Mouse (Mus musculus) midbrain, embryonic 10.5 days (tissue): ENCODE measurements around the gene Atf7. TPM values are rescaled to one million over a fixed set of nuclear protein-coding genes. Genes with fewer than 3 reads are reported as not detected.
"Not testable (repeated sequence)": the region's sequence is repeated elsewhere in the genome, so short reads cannot be mapped to it uniquely, and the experiment has no call there.

Experiments used
- DNase-seq: peaks from one replicate; pipeline ENCODE4 v3.0.0-alpha.2; 2017; ENCODE audit warnings: low spot score
- H3K27ac ChIP-seq: fragments of 300-500 bp; sonication (generic); replicated peaks from 2 replicates; pipeline ENCODE4 v1.5.1; 2016; ENCODE audit warnings: mild to moderate bottlenecking
- H3K27me3 ChIP-seq: fragments of 300-500 bp; sonication (generic); 2 replicates; pipeline ENCODE4 v1.6.1; 2016; ENCODE audit warnings: low read depth, mild to moderate bottlenecking; ENCODE audit not compliant: poor library complexity, severe bottlenecking
- H3K36me3 ChIP-seq: fragments of 300-500 bp; sonication (generic); 2 replicates; pipeline ENCODE4 v1.6.1; 2016; ENCODE audit warnings: mild to moderate bottlenecking, moderate library complexity
- H3K4me1 ChIP-seq: fragments of 300-500 bp; sonication (generic); 2 replicates; pipeline ENCODE4 v1.6.1; 2016
- H3K4me3 ChIP-seq: fragments of 300-500 bp; sonication (generic); 2 replicates; pipeline ENCODE4 v1.5.1; 2016; ENCODE audit warnings: mild to moderate bottlenecking, moderate library complexity
- H3K9me3 ChIP-seq: fragments of 300-500 bp; sonication (generic); replicated peaks from 2 replicates; pipeline ENCODE4 v1.6.1; 2016; ENCODE audit warnings: mild to moderate bottlenecking
- WGBS: fragments of 180-500 bp; shearing (Covaris S2); methylation state at CpG from one replicate; pipeline ENCODE4 v1.1.7; 2016; 5-methylcytosine and 5-hydroxymethylcytosine counted together
- polyA plus RNA-seq: library from polyadenylated mRNA; unstranded; fragments of >200 nt; fragmentation: Nextera tagmentation; extraction: Ambion mirVana; gene quantifications from 2 replicates; pipeline ENCODE4 v1.2.1, GENCODE M21; 2016

The Atf7 gene
- 14.9 and 21.8 TPM in 2 replicates for polyA plus RNA-seq

DNA sequence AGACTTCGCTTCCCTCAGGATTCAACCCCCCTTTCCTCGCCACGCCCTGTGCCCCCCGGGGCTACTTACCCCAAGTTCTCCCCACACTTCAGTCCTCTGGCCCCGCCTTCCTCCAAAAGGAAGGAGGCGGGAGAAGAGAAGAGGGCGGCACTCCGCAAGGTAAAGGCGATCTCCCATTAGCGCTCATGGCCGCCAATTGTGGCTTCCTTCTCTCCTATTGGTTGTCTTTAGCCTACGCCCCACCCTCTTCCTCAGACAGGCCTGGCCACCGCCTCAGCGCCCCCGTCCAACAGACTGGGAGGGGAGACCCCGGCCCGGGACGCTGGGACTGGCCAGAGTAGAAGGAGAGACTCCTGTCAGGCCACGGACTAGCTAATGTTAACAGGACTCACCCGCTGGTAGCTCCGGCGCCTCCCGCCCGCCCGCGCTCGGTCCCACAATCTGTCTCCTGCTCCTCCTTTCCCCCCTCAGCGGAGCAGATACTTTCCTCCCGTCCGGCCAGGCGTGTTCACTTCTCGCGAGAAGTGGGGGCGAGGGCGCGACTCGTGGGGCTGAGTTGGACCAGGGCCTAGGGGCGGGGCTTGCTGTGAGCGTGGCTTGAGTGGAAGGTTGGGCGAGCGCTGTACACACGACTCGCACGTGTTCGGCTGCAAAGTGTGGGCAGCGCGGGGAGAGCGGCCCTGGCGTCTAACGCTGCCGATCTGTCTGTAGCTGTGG lies at the start of gene Atf7, which contains the start of gene Gm28047:
Atf7 (minus strand) TSS at position 495 of the 717 bp plus-strand sequence.
Gm28047 (minus strand) TSS at position 98 of the 717 bp plus-strand sequence.
- H3K4me3 ChIP-seq = peak within 1 kb of the TSS; percentile 76
- WGBS = under 1% methylated on average over 51 of the region's 51 CpGs

GRCm38 (mm10) chr15:102673548-102673947 lies 48.3 kb upstream of the Atf7 start:
- H3K36me3 ChIP-seq = peaks cover 10% of the 10 kb centered on the region
- no peaks in the 10 kb centered on the region for H3K27me3 ChIP-seq
- 3% methylated on average over 10 of the region's 10 CpGs for WGBS
- peak; percentile 65 for DNase-seq
- peak overlapping the region; percentile 84 for H3K4me3 ChIP-seq
- H3K9me3 ChIP-seq = no peaks in the 10 kb centered on the region
- H3K4me1 ChIP-seq = peaks cover 52% of the 10 kb centered on the region
- peak overlapping the region; percentile 100 for H3K27ac ChIP-seq

More for the DNA sequence above, at the start of gene Atf7, which contains the start of gene Gm28047:
- H3K4me1 ChIP-seq = peaks cover 23% of the 10 kb centered on the region
- peak; percentile 99 for DNase-seq
- no peaks in the 10 kb centered on the region for H3K9me3 ChIP-seq
- H3K36me3 ChIP-seq = 0 out of 2 replicates have a peak, but pooled peaks cover 4% of the 10 kb centered on the region
- no peaks in the 10 kb centered on the region for H3K27me3 ChIP-seq
- peak within 1 kb of the TSS; percentile 98 for H3K27ac ChIP-seq

DNA sequence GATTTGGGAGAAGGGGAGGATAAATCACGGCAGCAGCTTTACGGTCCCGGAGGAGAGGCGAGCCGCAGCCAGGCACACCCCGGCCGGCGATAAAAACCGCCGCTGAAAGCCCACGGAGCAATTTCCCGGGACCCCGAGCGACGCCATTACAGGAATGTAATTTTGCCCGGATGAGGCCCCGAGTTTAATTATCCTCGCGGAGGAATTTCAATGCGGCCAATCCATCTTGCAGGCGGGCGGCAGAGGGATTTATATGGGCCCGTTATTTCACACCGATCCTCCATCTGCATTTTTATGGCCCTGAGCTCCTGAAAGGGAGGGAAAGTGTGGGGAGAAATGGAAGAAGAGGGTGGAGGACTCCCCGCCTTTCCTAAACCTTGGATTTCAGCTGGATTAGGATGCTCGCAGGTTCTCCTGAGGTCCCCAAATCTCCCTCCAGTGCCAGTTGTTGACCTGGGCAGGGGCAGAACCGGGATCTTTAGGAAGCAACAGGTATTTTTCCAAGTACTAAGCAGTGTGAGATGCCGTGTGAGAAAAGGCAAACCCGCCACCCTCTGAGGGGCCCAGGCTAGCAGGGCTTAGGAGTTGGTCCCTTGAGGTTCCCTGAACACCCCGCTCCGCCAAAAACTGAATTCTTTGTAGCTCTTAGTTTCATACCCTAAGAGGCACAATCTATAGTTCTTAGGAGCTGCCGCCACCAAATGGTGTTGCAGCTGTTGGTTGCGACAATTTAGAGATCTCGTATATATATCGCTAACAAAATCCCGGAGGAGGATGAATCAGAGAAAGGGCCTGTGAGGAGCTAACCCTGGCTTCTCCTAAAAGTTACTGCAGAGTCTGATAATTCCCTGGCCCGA lies 47.2 kb upstream of the Atf7 start, which contains the start of gene Atp5g2:
Atp5g2 (minus strand) TSS at position 138 of the 857 bp plus-strand sequence.
- WGBS = 2% methylated on average over 37 of the region's 37 CpGs
- no peak for DNase-seq
- H3K9me3 ChIP-seq = no peaks in the 10 kb centered on the region
- peaks cover 21% of the 10 kb centered on the region for H3K36me3 ChIP-seq
- peak within 1 kb of the TSS; percentile 84 for H3K4me3 ChIP-seq
- H3K27me3 ChIP-seq = no peaks in the 10 kb centered on the region
- peak within 1 kb of the TSS; percentile 100 for H3K27ac ChIP-seq
- H3K4me1 ChIP-seq = peaks cover 52% of the 10 kb centered on the region

DNA sequence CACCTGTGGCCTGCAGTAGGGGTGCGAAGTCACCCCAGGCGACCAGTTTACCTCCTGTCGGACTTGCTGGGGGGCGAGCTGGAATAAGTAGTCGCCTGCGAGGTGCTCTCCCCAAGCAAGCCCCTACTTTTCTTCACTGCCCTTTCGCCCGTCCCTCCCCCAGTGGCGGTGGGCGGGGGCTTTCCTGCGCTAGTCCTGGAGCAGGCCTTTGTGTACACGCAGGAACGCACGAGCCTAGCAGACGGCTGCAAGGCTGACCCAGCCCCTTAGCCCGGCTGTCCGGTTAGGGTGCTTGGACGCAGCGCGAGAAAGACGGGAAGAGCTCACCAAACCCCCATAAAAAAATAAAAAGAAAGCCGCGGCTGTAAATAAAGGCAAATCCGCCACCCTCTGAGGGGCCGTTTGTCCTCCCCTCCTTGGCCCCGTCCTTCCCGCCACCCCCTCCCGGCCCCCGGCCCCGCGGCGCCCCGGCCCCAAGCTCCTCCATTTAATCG lies 46.5 kb upstream of the Atf7 start:
- DNase-seq = peak; percentile 91
- H3K27me3 ChIP-seq = no peaks in the 10 kb centered on the region
- under 1% methylated on average over 34 of the region's 34 CpGs for WGBS
- peak overlapping the region; percentile 100 for H3K27ac ChIP-seq
- H3K4me1 ChIP-seq = peaks cover 52% of the 10 kb centered on the region
- H3K4me3 ChIP-seq = peak overlapping the region; percentile 84
- H3K9me3 ChIP-seq = no peaks in the 10 kb centered on the region
- peaks cover 27% of the 10 kb centered on the region for H3K36me3 ChIP-seq

DNA sequence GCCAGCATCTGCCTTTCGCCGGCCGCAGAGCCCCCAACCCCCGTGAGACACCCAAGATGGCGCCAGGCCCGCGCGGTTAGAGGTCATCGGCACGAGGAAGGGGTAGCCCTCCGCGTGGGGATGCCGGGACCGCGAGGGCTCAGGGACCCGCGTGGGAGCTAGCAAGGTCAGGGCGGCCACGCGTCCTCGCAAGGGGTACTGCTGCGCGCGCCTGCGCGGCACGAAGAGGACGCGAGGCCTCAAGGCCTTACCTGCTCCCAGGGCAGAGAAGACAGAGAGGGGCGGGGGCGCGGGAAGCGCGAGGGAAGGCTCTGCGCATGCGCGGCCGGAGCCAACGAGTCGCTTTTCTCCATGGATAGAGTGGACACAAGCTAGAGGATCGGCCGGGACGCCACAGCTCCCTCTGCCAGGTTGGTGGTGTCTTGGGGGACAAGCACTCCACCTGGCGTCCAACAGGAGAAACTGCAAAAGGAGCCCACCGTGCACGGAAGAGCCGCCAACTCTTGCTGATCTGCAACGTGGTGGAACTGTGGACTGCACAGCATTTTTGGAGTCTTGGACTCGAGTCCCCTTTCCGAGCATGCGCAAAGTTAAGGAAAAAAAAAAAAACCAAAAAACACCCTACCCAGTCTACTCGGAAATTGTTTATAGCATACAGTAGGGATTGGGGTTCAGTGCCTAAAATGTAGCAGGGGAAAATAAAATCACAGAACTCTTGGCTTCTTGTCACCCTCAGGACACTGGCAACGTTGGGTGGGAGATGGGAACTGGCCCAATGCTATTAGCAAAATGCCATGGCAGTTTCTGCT lies 45.7 kb upstream of the Atf7 start:
- under 1% methylated on average over 53 of the region's 53 CpGs for WGBS
- Histone ChIP-seq H3K4me3 (peak overlapping the region; percentile 84), H3K36me3 (peaks cover 35% of the 10 kb centered on the region), H3K27ac (peak overlapping the region; percentile 100), H3K4me1 (peaks cover 52% of the 10 kb centered on the region), H3K9me3 (no peaks in the 10 kb centered on the region), H3K27me3 (no peaks in the 10 kb centered on the region)
- peak; percentile 99 for DNase-seq

GRCm38 (mm10) chr15:102670281-102670680 lies 45.0 kb upstream of the Atf7 start:
- H3K27ac ChIP-seq = peak overlapping the region; percentile 100
- peaks cover 52% of the 10 kb centered on the region for H3K4me1 ChIP-seq
- 15% methylated on average over 6 of the region's 6 CpGs for WGBS
- H3K4me3 ChIP-seq = peak overlapping the region; percentile 84
- no peaks in the 10 kb centered on the region for H3K27me3 ChIP-seq
- no peak for DNase-seq
- no peaks in the 10 kb centered on the region for H3K9me3 ChIP-seq
- peaks cover 41% of the 10 kb centered on the region for H3K36me3 ChIP-seq

GRCm38 (mm10) chr15:102669571-102669970 lies 44.3 kb upstream of the Atf7 start:
- Histone ChIP-seq H3K9me3 (no peaks in the 10 kb centered on the region), H3K4me1 (peaks cover 52% of the 10 kb centered on the region), H3K36me3 (peaks cover 48% of the 10 kb centered on the region), H3K27ac (peak overlapping the region; percentile 100; the same call in 1 of the 2 replicates), H3K4me3 (peak overlapping the region; percentile 84), H3K27me3 (no peaks in the 10 kb centered on the region)
- 90% methylated on average over 8 of the region's 8 CpGs for WGBS
- DNase-seq = no peak

DNA sequence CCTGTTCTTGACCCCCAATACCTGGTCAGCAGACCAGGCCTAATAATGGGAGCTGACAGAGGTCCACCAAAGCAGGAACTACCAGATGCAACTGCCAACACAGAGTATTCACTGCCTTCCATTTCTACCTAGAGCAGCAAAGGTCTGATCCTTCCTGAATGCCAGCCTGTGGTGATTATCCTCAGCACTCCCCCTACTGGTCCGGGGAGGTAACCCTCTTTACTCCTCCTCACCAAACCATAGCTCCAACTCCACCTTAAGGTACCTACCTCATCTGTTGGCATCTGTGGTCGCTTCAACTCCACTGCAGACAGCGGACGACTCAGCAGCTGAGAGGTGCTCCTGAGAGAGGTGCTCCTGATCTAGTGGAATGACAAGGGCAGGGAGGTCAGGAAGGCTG lies 40.2 kb upstream of the Atf7 start:
- peak; percentile 43 for DNase-seq
- no peak overlapping the region for H3K4me3 ChIP-seq
- peaks cover 16% of the 10 kb centered on the region for H3K4me1 ChIP-seq
- H3K27me3 ChIP-seq = no peaks in the 10 kb centered on the region
- peaks cover 88% of the 10 kb centered on the region for H3K36me3 ChIP-seq
- 56% methylated on average over 4 of the region's 4 CpGs for WGBS
- no peak overlapping the region for H3K27ac ChIP-seq
- H3K9me3 ChIP-seq = no peaks in the 10 kb centered on the region

DNA sequence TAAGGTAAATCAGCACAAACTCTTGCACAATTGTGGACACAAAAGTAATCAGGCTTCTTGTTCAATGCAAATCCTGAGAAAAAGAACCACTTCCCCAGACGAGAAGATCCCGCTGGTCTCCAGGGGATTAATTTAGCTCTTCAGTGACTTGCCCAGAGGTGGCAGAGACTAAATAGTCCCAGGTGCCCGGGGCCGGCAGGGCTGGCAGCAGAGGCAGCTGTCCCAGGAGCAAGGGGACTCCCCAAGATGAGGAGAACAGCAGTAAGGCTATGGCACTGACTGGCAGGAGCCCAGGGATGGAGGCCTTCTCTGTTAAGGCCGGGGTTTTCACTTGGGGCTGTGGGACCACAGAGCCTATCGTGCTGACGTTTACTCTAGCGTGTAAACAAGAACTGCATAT lies 38.6 kb upstream of the Atf7 start:
- WGBS = 94% methylated on average over 8 of the region's 8 CpGs

GRCm38 (mm10) chr15:102662601-102663000 lies 37.3 kb upstream of the Atf7 start:
- 100% methylated on average over 1 of the region's 2 CpGs for WGBS
- not testable (repeated sequence) for DNase-seq, H3K4me3 ChIP-seq, H3K9me3 ChIP-seq, H3K27me3 ChIP-seq, H3K4me1 ChIP-seq, H3K27ac ChIP-seq
- H3K36me3 ChIP-seq = peaks cover 80% of the 10 kb centered on the region

More for the DNA sequence above, 38.6 kb upstream of the Atf7 start:
- Histone ChIP-seq H3K36me3 (peaks cover 91% of the 10 kb centered on the region), H3K4me3 (no peak overlapping the region), H3K27me3 (no peaks in the 10 kb centered on the region), H3K9me3 (no peaks in the 10 kb centered on the region), H3K4me1 (0 out of 2 replicates have a peak, but pooled peaks cover under 1% of the 10 kb centered on the region), H3K27ac (no peak overlapping the region)
- no peak for DNase-seq

DNA sequence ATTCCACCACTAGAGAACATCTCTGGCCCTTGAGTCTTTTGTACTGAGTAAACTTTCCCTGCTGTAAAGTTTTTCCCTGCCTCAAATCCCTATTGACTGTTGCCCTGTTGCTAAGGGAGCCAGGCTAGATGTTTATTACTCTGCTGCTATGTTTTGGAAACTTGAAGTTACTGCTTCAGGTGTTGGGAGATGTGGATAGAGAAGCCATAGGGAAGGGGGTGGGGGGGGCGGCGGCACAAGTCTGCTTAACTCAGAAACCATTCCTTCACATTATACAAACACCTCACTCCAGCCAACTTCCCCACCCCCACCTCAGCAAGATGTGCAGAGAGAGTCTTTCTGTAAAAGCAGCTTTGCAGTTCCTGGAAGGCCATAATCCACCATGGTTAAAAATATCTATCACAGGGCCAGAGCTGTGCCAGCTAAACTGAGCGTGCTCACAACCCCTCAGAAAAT lies 32.7 kb upstream of the Atf7 start:
- no peak overlapping the region for H3K4me3 ChIP-seq
- H3K36me3 ChIP-seq = peaks cover 34% of the 10 kb centered on the region
- no peaks in the 10 kb centered on the region for H3K27me3 ChIP-seq
- H3K27ac ChIP-seq = no peak overlapping the region
- no peak for DNase-seq
- no peaks in the 10 kb centered on the region for H3K9me3 ChIP-seq
- H3K4me1 ChIP-seq = peaks cover 12% of the 10 kb centered on the region
- WGBS = 92% methylated on average over 3 of the region's 3 CpGs

GRCm38 (mm10) chr15:102656658-102657057 lies 31.4 kb upstream of the Atf7 start:
- no peak overlapping the region for H3K4me3 ChIP-seq
- H3K36me3 ChIP-seq = peaks cover 22% of the 10 kb centered on the region
- H3K27ac ChIP-seq = peak overlapping the region; percentile 60
- WGBS = 26% methylated on average over 4 of the region's 4 CpGs
- H3K4me1 ChIP-seq = peaks cover 12% of the 10 kb centered on the region
- H3K27me3 ChIP-seq = no peaks in the 10 kb centered on the region
- no peak for DNase-seq
- H3K9me3 ChIP-seq = no peaks in the 10 kb centered on the region
